Mouse (Mus musculus): Measurements from ENCODE around the gene Fcgr2b. TPM values are rescaled to one million over a fixed set of nuclear protein-coding genes. Genes with fewer than 3 reads are reported as not detected.
"Not testable (repeated sequence)": the region's sequence is repeated elsewhere in the genome, so short reads cannot be mapped to it uniquely, and the experiment has no call there.

The Fcgr2b gene
- polyA plus RNA-seq, 1 experiment from 2014 or later: 3.2 TPM

GRCm38 (mm10) chr1:170975350-170975749 lies 997 bp downstream of the Fcgr2b start:
- not testable (repeated sequence) for H3K9me3 ChIP-seq; H3K36me3 ChIP-seq; H3K27ac ChIP-seq; H3K4me3 ChIP-seq (replicated peaks); H3K4me1 ChIP-seq; H3K27me3 ChIP-seq (replicated peaks); ATAC-seq (ENCODE audit: insufficient read depth, low FRiP score, low read depth); H3K4me2 ChIP-seq; H3K9ac ChIP-seq
- WGBS: 78% methylated on average over 2 of the region's 2 CpGs

- ATAC-seq (ENCODE audit: insufficient read depth, low FRiP score, low read depth): no peak
- H3K27ac ChIP-seq: no peak overlapping the region
- no peak overlapping the region for H3K4me3 ChIP-seq (replicated peaks)
- H3K27me3 ChIP-seq (replicated peaks): no peaks in the 10 kb centered on the region
- 89% methylated on average over 2 of the region's 2 CpGs for WGBS
- no peak overlapping the region for H3K9ac ChIP-seq
- no peaks in the 10 kb centered on the region for H3K9me3 ChIP-seq
- H3K36me3 ChIP-seq: no peaks in the 10 kb centered on the region
- no peak overlapping the region for H3K4me2 ChIP-seq
- H3K4me1 ChIP-seq: no peaks in the 10 kb centered on the region
Measured at GRCm38 (mm10) chr1:170974736-170975135, 1.6 kb downstream of the Fcgr2b start.

- Histone ChIP-seq H3K27me3 (replicated peaks) (no peaks in the 10 kb centered on the region), H3K4me2 (no peak overlapping the region), H3K9me3 (no peaks in the 10 kb centered on the region), H3K36me3 (no peaks in the 10 kb centered on the region), H3K9ac (no peak overlapping the region), H3K4me1 (no peaks in the 10 kb centered on the region), H3K27ac (no peak overlapping the region), H3K4me3 (replicated peaks) (no peak overlapping the region)
- WGBS: 86% methylated on average over 8 of the region's 8 CpGs
- no peak for ATAC-seq (ENCODE audit: insufficient read depth, low FRiP score, low read depth)
Measured at GRCm38 (mm10) chr1:170974171-170974570, 2.2 kb downstream of the Fcgr2b start.

GRCm38 (mm10) chr1:170972936-170973335 lies 3.4 kb downstream of the Fcgr2b start:
- 68% methylated on average over 4 of the region's 4 CpGs for WGBS
- no peaks in the 10 kb centered on the region for H3K36me3 ChIP-seq

GRCm38 (mm10) chr1:170972494-170972893 lies 3.9 kb downstream of the Fcgr2b start:
- Histone ChIP-seq H3K36me3 (no peaks in the 10 kb centered on the region), H3K4me1 (no peaks in the 10 kb centered on the region), H3K9ac (no peak overlapping the region), H3K27me3 (replicated peaks) (no peaks in the 10 kb centered on the region), H3K4me3 (replicated peaks) (no peak overlapping the region), H3K9me3 (no peaks in the 10 kb centered on the region), H3K27ac (no peak overlapping the region), H3K4me2 (no peak overlapping the region)
- no peak for ATAC-seq (ENCODE audit: insufficient read depth, low FRiP score, low read depth)
- WGBS: 73% methylated on average over 6 of the region's 6 CpGs

More at GRCm38 (mm10) chr1:170972936-170973335, 3.4 kb downstream of the Fcgr2b start:
- no peak overlapping the region for H3K4me2 ChIP-seq
- H3K4me3 ChIP-seq (replicated peaks): no peak overlapping the region
- no peak overlapping the region for H3K27ac ChIP-seq
- no peak for ATAC-seq (ENCODE audit: insufficient read depth, low FRiP score, low read depth)
- H3K27me3 ChIP-seq (replicated peaks): no peaks in the 10 kb centered on the region
- no peak overlapping the region for H3K9ac ChIP-seq
- no peaks in the 10 kb centered on the region for H3K4me1 ChIP-seq
- H3K9me3 ChIP-seq: no peaks in the 10 kb centered on the region

- ATAC-seq (ENCODE audit: insufficient read depth, low FRiP score, low read depth): no peak
- WGBS: 80% methylated on average over 1 of the region's 1 CpGs
- Histone ChIP-seq H3K27me3 (replicated peaks) (no peaks in the 10 kb centered on the region), H3K9ac (no peak overlapping the region), H3K4me2 (no peak overlapping the region), H3K4me3 (replicated peaks) (no peak overlapping the region), H3K9me3 (no peaks in the 10 kb centered on the region), H3K27ac (no peak overlapping the region), H3K4me1 (no peaks in the 10 kb centered on the region), H3K36me3 (no peaks in the 10 kb centered on the region)
Measured at GRCm38 (mm10) chr1:170968576-170968975, 7.8 kb downstream of the Fcgr2b start.

GRCm38 (mm10) chr1:170967581-170967980 lies 8.8 kb downstream of the Fcgr2b start:
- no peaks in the 10 kb centered on the region for H3K27me3 ChIP-seq (replicated peaks)
- no peak overlapping the region for H3K4me3 ChIP-seq (replicated peaks)
- no peak overlapping the region for H3K27ac ChIP-seq
- no peak overlapping the region for H3K4me2 ChIP-seq
- WGBS: 74% methylated on average over 3 of the region's 3 CpGs
- H3K9me3 ChIP-seq: no peaks in the 10 kb centered on the region
- H3K36me3 ChIP-seq: no peaks in the 10 kb centered on the region
- H3K9ac ChIP-seq: no peak overlapping the region
- peaks cover 5% of the 10 kb centered on the region; the same call in 1 of the 2 replicates for H3K4me1 ChIP-seq
- ATAC-seq (ENCODE audit: insufficient read depth, low FRiP score, low read depth): no peak

- WGBS: 58% methylated on average over 7 of the region's 7 CpGs
- ATAC-seq (ENCODE audit: insufficient read depth, low FRiP score, low read depth): no peak
- no peaks in the 10 kb centered on the region for H3K9me3 ChIP-seq
- no peak overlapping the region for H3K4me3 ChIP-seq (replicated peaks)
- H3K27ac ChIP-seq: no peak overlapping the region
- no peak overlapping the region for H3K4me2 ChIP-seq
- H3K4me1 ChIP-seq: peaks cover 5% of the 10 kb centered on the region; the same call in 1 of the 2 replicates
- no peaks in the 10 kb centered on the region for H3K27me3 ChIP-seq (replicated peaks)
- H3K9ac ChIP-seq: no peak overlapping the region
- no peaks in the 10 kb centered on the region for H3K36me3 ChIP-seq
Measured at GRCm38 (mm10) chr1:170963087-170963486, 13.3 kb downstream of the Fcgr2b start.

- 40% methylated on average over 2 of the region's 2 CpGs for WGBS
- Histone ChIP-seq H3K4me1 (peaks cover 5% of the 10 kb centered on the region; the same call in 1 of the 2 replicates), H3K27ac (no peak overlapping the region), H3K4me3 (replicated peaks) (no peak overlapping the region), H3K9ac (no peak overlapping the region), H3K4me2 (no peak overlapping the region), H3K9me3 (no peaks in the 10 kb centered on the region), H3K27me3 (replicated peaks) (no peaks in the 10 kb centered on the region), H3K36me3 (no peaks in the 10 kb centered on the region)
- ATAC-seq (ENCODE audit: insufficient read depth, low FRiP score, low read depth): no peak; the same call in 1 of the 2 replicates
Measured at GRCm38 (mm10) chr1:170962301-170962700, 14.0 kb downstream of the Fcgr2b start.

GRCm38 (mm10) chr1:170961101-170961500 lies 15.2 kb downstream of the Fcgr2b start:
- 79% methylated on average over 6 of the region's 6 CpGs for WGBS
- H3K4me1 ChIP-seq: peaks cover 5% of the 10 kb centered on the region; the same call in 1 of the 2 replicates
- H3K27ac ChIP-seq: no peak overlapping the region
- ATAC-seq (ENCODE audit: insufficient read depth, low FRiP score, low read depth): no peak
- H3K9ac ChIP-seq: no peak overlapping the region
- no peaks in the 10 kb centered on the region for H3K9me3 ChIP-seq
- no peak overlapping the region for H3K4me2 ChIP-seq
- H3K27me3 ChIP-seq (replicated peaks): no peaks in the 10 kb centered on the region
- no peak overlapping the region for H3K4me3 ChIP-seq (replicated peaks)
- no peaks in the 10 kb centered on the region for H3K36me3 ChIP-seq

GRCm38 (mm10) chr1:170959791-170960190 lies 16.6 kb downstream of the Fcgr2b start:
- no peak for ATAC-seq (ENCODE audit: insufficient read depth, low FRiP score, low read depth)
- Histone ChIP-seq H3K27ac (no peak overlapping the region), H3K36me3 (no peaks in the 10 kb centered on the region), H3K4me1 (peaks cover 5% of the 10 kb centered on the region; the same call in 1 of the 2 replicates), H3K9me3 (no peaks in the 10 kb centered on the region), H3K9ac (no peak overlapping the region), H3K27me3 (replicated peaks) (no peaks in the 10 kb centered on the region), H3K4me2 (no peak overlapping the region), H3K4me3 (replicated peaks) (no peak overlapping the region)
- WGBS: 65% methylated on average over 2 of the region's 2 CpGs

- H3K4me1 ChIP-seq: peaks cover 2% of the 10 kb centered on the region; the same call in 1 of the 2 replicates
- no peak overlapping the region for H3K9ac ChIP-seq
- H3K36me3 ChIP-seq: no peaks in the 10 kb centered on the region
- H3K4me2 ChIP-seq: no peak overlapping the region
- H3K27ac ChIP-seq: no peak overlapping the region
- H3K4me3 ChIP-seq (replicated peaks): no peak overlapping the region
- no peaks in the 10 kb centered on the region for H3K27me3 ChIP-seq (replicated peaks)
- 61% methylated on average over 3 of the region's 3 CpGs for WGBS
- no peak for ATAC-seq (ENCODE audit: insufficient read depth, low FRiP score, low read depth)
- no peaks in the 10 kb centered on the region for H3K9me3 ChIP-seq
Measured at GRCm38 (mm10) chr1:170958225-170958624, 18.1 kb downstream of the Fcgr2b start.

GRCm38 (mm10) chr1:170953192-170953591 lies 23.2 kb downstream of the Fcgr2b start:
- no peak overlapping the region for H3K9ac ChIP-seq
- no peak for ATAC-seq (ENCODE audit: insufficient read depth, low FRiP score, low read depth)

More at GRCm38 (mm10) chr1:170953192-170953591, 23.2 kb downstream of the Fcgr2b start:
- Histone ChIP-seq H3K27me3 (replicated peaks) (no peaks in the 10 kb centered on the region), H3K4me2 (no peak overlapping the region), H3K4me3 (replicated peaks) (no peak overlapping the region), H3K27ac (no peak overlapping the region), H3K4me1 (no peaks in the 10 kb centered on the region), H3K9me3 (no peaks in the 10 kb centered on the region), H3K36me3 (no peaks in the 10 kb centered on the region)
- 85% methylated on average over 2 of the region's 2 CpGs for WGBS

Measured in stomach, embryonic 15.5 days (tissue).